Mouse (Mus musculus): Measurements from ENCODE around the gene Ucn2. TPM values are rescaled to one million over a fixed set of nuclear protein-coding genes. Genes with fewer than 3 reads are reported as not detected.
A peak's percentile ranks its signal among the peaks of the same experiment; 100 is the strongest.

Gene Ucn2
- polyA plus RNA-seq, 1 experiment = not detected

DNA sequence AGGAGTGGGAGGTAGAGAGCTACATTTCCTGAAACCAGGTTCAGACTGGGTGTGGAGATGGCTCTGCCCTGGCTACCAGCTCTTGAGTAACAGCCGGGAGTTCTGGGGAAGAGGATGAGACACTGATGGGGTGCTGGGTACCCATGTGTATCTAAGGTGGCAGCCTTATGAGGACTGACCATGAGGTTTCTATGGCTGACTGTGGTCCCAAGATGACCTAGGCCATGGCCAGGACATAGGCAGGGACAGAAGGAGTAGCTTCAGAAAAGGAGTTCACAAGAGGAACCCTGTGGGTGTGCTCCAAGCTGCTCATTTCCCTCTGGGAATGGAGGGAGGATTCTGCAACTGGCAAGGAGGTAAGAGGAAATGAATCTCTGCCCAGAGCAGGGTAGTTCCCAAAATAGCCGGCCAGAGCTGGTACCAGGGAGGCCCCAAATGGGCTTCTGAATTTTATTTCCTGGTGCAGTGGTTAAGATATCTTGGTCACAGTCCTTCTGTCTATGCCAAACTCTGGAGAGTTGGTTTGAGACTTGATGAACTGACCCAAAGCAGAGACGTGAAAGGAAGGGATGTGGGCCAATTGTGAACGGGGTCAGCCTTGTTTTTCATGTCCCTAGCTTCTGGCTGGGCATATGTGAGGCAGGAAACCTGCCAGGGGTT lies 4.1 kb downstream of the Ucn2 start:
- Histone ChIP-seq H3K4me1 (ENCODE audit: control insufficient read depth, insufficient read depth, low read length) (peaks cover 21% of the 10 kb centered on the region), H3K27ac (ENCODE audit: insufficient read depth, low read depth, low read length) (no peak overlapping the region), H3K4me3 (ENCODE audit: insufficient read depth, low read depth, low read length) (no peak overlapping the region)
- TF ChIP-seq CTCF (IDR thresholded peaks at IDR 0.05; ENCODE audit: insufficient read depth, low read depth, low read length) = no peak
- TF ChIP-seq POLR2A (IDR thresholded peaks at IDR 0.05; ENCODE audit: insufficient read depth, low read depth, low read length) = no peak
- WGBS = 61% methylated on average over 4 of the region's 4 CpGs

DNA sequence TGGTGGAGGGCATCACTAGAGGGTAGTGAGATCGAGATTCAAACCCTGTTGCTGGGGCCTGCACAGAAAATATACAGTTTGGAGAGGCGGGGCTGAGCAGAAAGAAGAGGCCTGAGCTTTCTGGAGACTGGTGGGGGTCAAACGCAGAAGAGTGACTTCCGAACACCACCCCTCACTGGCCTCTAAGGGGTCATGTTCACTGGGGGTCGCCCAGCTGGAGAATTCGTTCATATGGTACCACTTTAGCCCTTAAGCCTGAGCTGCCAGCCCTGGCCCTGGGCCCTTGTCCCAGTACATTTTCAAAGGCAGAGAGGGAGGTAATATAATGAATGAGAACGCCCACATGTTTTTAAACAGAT lies 4.6 kb downstream of the Ucn2 start:
- peaks cover 21% of the 10 kb centered on the region for H3K4me1 ChIP-seq (ENCODE audit: control insufficient read depth, insufficient read depth, low read length)
- 60% methylated on average over 7 of the region's 7 CpGs for WGBS
- H3K4me3 ChIP-seq (ENCODE audit: insufficient read depth, low read depth, low read length) = no peak overlapping the region
- no peak overlapping the region for H3K27ac ChIP-seq (ENCODE audit: insufficient read depth, low read depth, low read length)
- TF ChIP-seq POLR2A (IDR thresholded peaks at IDR 0.05; ENCODE audit: insufficient read depth, low read depth, low read length) (no peak), CTCF (IDR thresholded peaks at IDR 0.05; ENCODE audit: insufficient read depth, low read depth, low read length) (no peak)

DNA sequence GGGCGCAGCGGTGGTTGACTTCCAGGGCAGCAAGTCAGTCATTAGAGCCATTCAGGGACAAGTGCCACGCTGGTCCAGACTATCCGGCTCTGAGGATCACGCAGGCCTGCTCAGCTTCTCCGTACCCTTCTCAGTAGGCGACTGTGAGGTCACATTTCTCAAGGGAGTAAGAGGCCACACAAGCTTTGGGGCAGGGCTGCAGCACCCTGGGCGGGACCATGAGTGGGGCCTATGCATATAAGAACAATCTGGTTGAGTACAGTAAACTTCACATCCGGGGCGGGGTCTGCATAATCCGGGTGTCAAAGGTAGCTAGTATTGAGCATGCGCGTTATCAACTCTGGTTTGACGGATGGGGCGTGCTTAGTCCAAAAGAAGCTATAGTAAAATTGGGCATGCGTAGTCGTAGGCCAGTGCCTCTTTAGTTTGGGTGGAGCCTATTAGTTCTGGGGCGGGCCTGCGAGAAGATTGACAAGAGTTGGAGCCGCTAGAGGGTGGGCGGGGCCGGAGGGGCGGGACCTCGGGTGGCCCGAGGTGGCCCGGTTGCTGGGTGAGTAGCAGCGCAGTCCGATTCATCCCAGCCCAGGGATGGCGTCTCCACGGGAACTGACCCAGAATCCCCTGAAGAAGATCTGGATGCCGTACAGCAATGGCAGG lies 5.7 kb downstream of the Ucn2 start, which contains the start of gene Pfkfb4:
Gene Pfkfb4 (plus strand): TSS at position 351 of the 657 bp plus-strand sequence.
- H3K27ac ChIP-seq (ENCODE audit: insufficient read depth, low read depth, low read length) = peak within 1 kb of the TSS; percentile 77
- peak within 1 kb of the TSS; percentile 60 for H3K4me3 ChIP-seq (ENCODE audit: insufficient read depth, low read depth, low read length)
- WGBS = 2% methylated on average over 31 of the region's 31 CpGs
- H3K4me1 ChIP-seq (ENCODE audit: control insufficient read depth, insufficient read depth, low read length) = peaks cover 21% of the 10 kb centered on the region
- TF ChIP-seq POLR2A (IDR thresholded peaks at IDR 0.05; ENCODE audit: insufficient read depth, low read depth, low read length) (peak; percentile 62), CTCF (IDR thresholded peaks at IDR 0.05; ENCODE audit: insufficient read depth, low read depth, low read length) (no peak)

DNA sequence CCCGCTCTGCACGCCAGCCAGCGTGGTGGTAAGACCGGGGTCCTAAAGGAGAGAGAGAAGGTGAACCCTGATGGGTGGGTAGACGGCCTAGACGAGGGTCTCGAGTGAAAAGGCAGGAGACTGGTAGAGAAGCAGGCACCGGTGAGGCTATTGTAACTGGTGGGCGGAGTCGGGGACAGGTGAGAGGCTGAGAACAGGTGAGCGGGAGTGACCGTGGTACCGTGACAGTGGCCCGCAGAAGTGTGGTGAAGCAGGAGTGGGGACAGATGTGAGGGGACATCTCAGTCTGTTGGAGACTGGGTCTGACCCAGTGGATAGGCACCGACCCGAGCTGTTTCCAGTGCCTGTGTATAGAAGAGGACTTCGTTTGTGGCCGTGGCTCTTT lies 6.3 kb downstream of the Ucn2 start:
- Histone ChIP-seq H3K4me1 (ENCODE audit: control insufficient read depth, insufficient read depth, low read length) (peaks cover 21% of the 10 kb centered on the region), H3K4me3 (ENCODE audit: insufficient read depth, low read depth, low read length) (peak overlapping the region; percentile 60), H3K27ac (ENCODE audit: insufficient read depth, low read depth, low read length) (no peak overlapping the region)
- TF ChIP-seq CTCF (IDR thresholded peaks at IDR 0.05; ENCODE audit: insufficient read depth, low read depth, low read length) (no peak), POLR2A (IDR thresholded peaks at IDR 0.05; ENCODE audit: insufficient read depth, low read depth, low read length) (no peak)
- WGBS = 4% methylated on average over 18 of the region's 18 CpGs

DNA sequence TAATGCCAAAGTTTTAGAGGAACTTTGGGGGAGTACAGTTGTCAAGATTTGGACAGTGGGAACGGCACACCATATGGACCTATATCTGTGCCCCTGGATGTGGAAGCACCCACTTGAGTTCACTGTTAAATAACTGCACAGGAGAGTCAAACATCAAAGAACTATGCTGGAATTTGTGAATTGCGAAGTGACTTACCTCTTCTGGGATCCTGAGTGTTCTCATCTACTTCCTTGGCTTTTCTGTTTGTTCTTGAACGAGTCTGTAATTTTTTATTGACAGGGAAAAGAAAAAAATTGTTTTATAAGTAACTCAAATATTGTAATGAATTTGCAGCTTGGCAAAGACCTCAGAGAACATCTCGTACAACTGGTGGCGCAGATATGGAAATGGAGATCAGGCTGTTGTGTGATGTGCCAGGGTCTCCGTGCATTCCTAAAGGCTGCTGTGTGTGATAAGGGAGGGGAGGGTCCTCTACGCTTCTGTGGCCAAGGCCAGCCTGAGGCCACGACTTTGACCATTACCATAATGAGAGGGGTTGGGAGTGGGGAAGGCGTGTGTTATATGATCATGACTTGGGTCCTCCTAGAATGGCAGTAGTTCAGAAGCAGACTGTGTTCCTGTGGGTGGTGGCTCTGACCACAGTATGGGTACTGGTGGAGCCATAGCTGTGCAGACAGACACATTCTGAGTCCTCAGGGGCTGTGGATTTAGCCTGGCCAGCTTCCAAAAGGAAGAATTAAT lies 7.0 kb downstream of the Ucn2 start:
- no peak overlapping the region for H3K27ac ChIP-seq (ENCODE audit: insufficient read depth, low read depth, low read length)
- 84% methylated on average over 9 of the region's 9 CpGs for WGBS
- TF ChIP-seq CTCF (IDR thresholded peaks at IDR 0.05; ENCODE audit: insufficient read depth, low read depth, low read length) (no peak), POLR2A (IDR thresholded peaks at IDR 0.05; ENCODE audit: insufficient read depth, low read depth, low read length) (no peak)

DNA sequence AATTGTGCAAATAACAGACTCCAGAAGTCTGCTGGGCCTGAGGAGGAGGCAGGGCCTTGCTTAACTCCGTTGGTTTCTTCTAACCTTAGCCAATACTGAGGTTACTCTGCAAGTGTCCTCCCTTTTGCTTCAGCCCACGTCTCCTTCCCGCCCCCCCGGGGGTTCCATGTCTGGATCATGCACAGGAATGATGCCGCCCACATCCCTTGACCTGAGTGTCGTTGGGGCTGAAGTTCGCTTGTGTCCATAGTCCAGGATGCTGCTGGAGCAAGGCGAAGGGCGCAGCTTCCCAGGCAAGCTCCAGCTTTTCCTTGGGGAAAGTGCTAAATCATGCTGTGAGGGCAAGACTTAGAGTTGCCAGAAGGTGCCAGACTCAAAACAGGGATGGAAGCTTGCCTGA lies 10.6 kb downstream of the Ucn2 start:
- Histone ChIP-seq H3K4me1 (ENCODE audit: control insufficient read depth, insufficient read depth, low read length) (peaks cover 12% of the 10 kb centered on the region), H3K27ac (ENCODE audit: insufficient read depth, low read depth, low read length) (no peak overlapping the region), H3K4me3 (ENCODE audit: insufficient read depth, low read depth, low read length) (no peak overlapping the region)
- WGBS = 79% methylated on average over 9 of the region's 9 CpGs
- TF ChIP-seq CTCF (IDR thresholded peaks at IDR 0.05; ENCODE audit: insufficient read depth, low read depth, low read length) (no peak), POLR2A (IDR thresholded peaks at IDR 0.05; ENCODE audit: insufficient read depth, low read depth, low read length) (no peak)

More for the DNA sequence above, 7.0 kb downstream of the Ucn2 start:
- Histone ChIP-seq H3K4me3 (ENCODE audit: insufficient read depth, low read depth, low read length) (no peak overlapping the region), H3K4me1 (ENCODE audit: control insufficient read depth, insufficient read depth, low read length) (peaks cover 19% of the 10 kb centered on the region)

DNA sequence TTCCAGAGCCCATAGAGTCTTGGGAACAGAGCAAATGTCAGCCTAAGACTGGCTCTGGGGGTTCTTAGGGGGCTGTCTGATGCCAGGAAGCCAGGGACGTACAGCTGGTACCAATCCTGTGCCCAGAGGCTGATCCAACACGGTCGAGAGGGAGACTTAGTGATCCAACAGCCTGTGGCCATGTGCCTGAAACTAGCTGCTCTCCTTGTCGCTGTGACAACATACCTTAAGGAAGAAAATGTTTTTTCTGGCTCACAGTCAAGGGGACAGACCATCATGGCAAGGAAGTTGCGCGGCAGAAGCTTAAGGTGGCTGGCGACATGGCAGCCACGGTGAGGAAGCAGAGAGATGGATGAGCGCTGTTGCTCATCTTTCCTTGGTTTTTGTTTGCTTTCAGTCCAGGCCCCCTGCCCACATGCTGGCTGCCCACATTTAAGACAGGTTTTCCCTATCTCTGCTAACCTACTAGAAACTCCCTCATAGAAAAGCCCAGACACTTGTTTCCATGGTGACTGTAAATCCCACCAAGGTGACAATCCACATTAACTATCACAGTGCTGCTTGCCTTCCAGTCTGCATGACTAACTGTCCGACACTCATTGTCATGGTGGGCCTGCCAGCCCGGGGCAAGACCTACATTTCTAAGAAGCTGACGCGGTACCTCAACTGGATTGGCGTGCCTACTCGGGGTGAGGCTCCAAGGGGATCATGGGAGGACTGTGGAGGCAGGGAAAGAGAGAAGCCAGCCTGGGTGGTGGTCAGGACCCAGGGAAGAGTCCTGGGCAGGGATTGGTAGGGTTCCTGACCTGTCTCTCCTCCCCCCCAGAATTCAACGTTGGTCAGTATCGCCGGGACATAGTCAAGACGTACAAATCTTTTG lies 12.7 kb downstream of the Ucn2 start:
- Histone ChIP-seq H3K4me3 (ENCODE audit: insufficient read depth, low read depth, low read length) (no peak overlapping the region), H3K4me1 (ENCODE audit: control insufficient read depth, insufficient read depth, low read length) (0 out of 2 replicates have a peak, but pooled peaks cover 3% of the 10 kb centered on the region), H3K27ac (ENCODE audit: insufficient read depth, low read depth, low read length) (no peak overlapping the region)
- WGBS = 78% methylated on average over 19 of the region's 19 CpGs
- no peak for TF ChIP-seq POLR2A (IDR thresholded peaks at IDR 0.05; ENCODE audit: insufficient read depth, low read depth, low read length)
- no peak for TF ChIP-seq CTCF (IDR thresholded peaks at IDR 0.05; ENCODE audit: insufficient read depth, low read depth, low read length)

DNA sequence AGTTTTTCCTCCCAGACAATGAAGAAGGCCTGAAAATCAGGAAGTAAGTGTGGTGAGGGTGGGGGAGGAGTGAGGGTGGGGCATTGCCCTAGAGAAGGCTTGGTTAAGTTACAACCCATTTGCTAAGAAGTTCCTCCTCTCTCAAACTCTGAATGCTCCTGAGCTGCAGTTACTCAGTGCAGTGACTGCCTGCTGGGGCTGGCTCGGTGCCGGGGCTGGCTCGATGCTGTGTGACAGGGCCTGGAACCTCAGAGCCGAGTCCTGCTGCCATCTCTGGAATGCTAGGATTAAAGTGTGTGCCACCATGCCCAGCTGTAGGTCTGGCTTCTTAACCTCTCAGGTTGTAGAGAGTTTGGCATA lies 13.3 kb downstream of the Ucn2 start:
- H3K4me1 ChIP-seq (ENCODE audit: control insufficient read depth, insufficient read depth, low read length) = no peaks in the 10 kb centered on the region
- 68% methylated on average over 4 of the region's 4 CpGs for whole genome bisulfite sequencing
- no peak overlapping the region for H3K27ac ChIP-seq (ENCODE audit: insufficient read depth, low read depth, low read length)
- H3K4me3 ChIP-seq (ENCODE audit: insufficient read depth, low read depth, low read length) = no peak overlapping the region
- TF ChIP-seq CTCF (IDR thresholded peaks at IDR 0.05; ENCODE audit: insufficient read depth, low read depth, low read length) (no peak), POLR2A (IDR thresholded peaks at IDR 0.05; ENCODE audit: insufficient read depth, low read depth, low read length) (no peak)
